8 mouse cellular contexts compared by ENCODE assay signal in genomic region chr8:70796403-70797080, GRCm38 (mm10). TPM values are rescaled to one million over a fixed set of nuclear protein-coding genes. Genes with fewer than 3 reads are reported as not detected.
A peak's percentile ranks its signal among the peaks of the same experiment; 100 is the strongest.
DNase-seq lines count a peak whose midpoint lies in the region; ATAC-seq and TF ChIP-seq lines count a peak whose summit lies in the region.

No protein-coding gene starts in this region.

- peak; percentile 57 for TF ChIP-seq POLR2A in brain, embryonic 14.5 days (IDR thresholded peaks at IDR 0.05; ENCODE audit: borderline replicate concordance, extremely low read depth, insufficient read depth, insufficient read length, poor library complexity, severe bottlenecking)

- 0 out of 2 replicates have a peak, but pooled peaks have one; percentile 0 for ATAC-seq in liver, embryonic 14.5 days (ENCODE audit: insufficient read depth)
- ATAC-seq in megakaryocyte-erythroid progenitor cell, adult 5-6 weeks (replicated peaks; ENCODE audit: low FRiP score, low TSS enrichment, poor library complexity, severe bottlenecking) = no peak
- no peak for ATAC-seq in granulocyte monocyte progenitor cell, adult 5-6 weeks (replicated peaks; ENCODE audit: poor library complexity, severe bottlenecking)

- peak overlapping the region; percentile 48 to 65 for H3K4me3 ChIP-seq in liver, embryonic 14.5 days (ENCODE audit: insufficient read depth in 1 of 2, low read depth in 2 of 2, low read length in 2 of 2)

- H3K4me2 ChIP-seq in liver, embryonic 14.5 days (ENCODE audit: low read depth) = peak overlapping the region; percentile 87

- H3K4me1 ChIP-seq in liver, embryonic 14.5 days (replicated peaks; ENCODE audit: control insufficient read depth in 2 of 2, insufficient read depth in 2 of 2, low read length in 1 of 2) = peaks cover 14 to 17% of the 10 kb centered on the region in 2 experiments

- peak; percentile 62 for DNase-seq in layer of hippocampus, adult 11-12 months (ENCODE audit: low spot score)
- DNase-seq in layer of hippocampus, postnatal 14 days (ENCODE audit: low spot score in 2 of 2) = no peak
- no peak for DNase-seq in brain, embryonic 14.5 days (ENCODE audit: low read depth)
- DNase-seq in gastrocnemius, postnatal 25 days = peak; percentile 91
- no peak for DNase-seq in liver, embryonic 14.5 days (ENCODE audit: low read depth in 3 of 3, low spot score in 3 of 3)
- no peak for DNase-seq in kidney, adult 18-20 months

- peaks cover 40% of the 10 kb centered on the region for H3K27me3 ChIP-seq in liver, embryonic 14.5 days (ENCODE audit: control insufficient read depth, insufficient read depth, low read length)

- H3K36me3 ChIP-seq in liver, embryonic 14.5 days (replicated peaks; ENCODE audit: control insufficient read depth, insufficient read depth, low read depth) = no peaks in the 10 kb centered on the region

- TF ChIP-seq CTCF in brain, embryonic 14.5 days (IDR thresholded peaks at IDR 0.05; ENCODE audit: borderline replicate concordance, extremely low read depth, insufficient read depth, insufficient read length) = no peak
- no peak for TF ChIP-seq CTCF in liver, embryonic 14.5 days (IDR thresholded peaks at IDR 0.05; ENCODE audit: low read depth)

- peak overlapping the region; percentile 56 for H3K9ac ChIP-seq in liver, embryonic 14.5 days (replicated peaks)

- H3K27ac ChIP-seq in liver, embryonic 14.5 days = no peak overlapping the region

- H3K9me3 ChIP-seq in liver, embryonic 14.5 days (ENCODE audit: control insufficient read depth, low read length) = no peaks in the 10 kb centered on the region

- TF ChIP-seq EP300 in liver, embryonic 14.5 days (IDR thresholded peaks at IDR 0.05; ENCODE audit: low read depth) = no peak

- 6% methylated on average over 54 of the region's 54 CpGs for WGBS in liver, embryonic 14.5 days (ENCODE audit: insufficient replicate concordance)

RNA-seq across cellular contexts. Expression of gene Mast3, which starts 8.3 kb away (rescaled TPM):
- 100 to 1,000 TPM; 295 to 297 TPM for total RNA-seq in layer of hippocampus, postnatal 14 days (2021)
- 45.2 and 48.3 TPM in 2 replicates for polyA plus RNA-seq in brain, embryonic 14.5 days (2012; rRNA removed)
- 1 to 10 TPM; 2.4 to 3.4 TPM for total RNA-seq in gastrocnemius, postnatal 25 days (2021)
- polyA plus RNA-seq in liver, embryonic 14.5 days (2012; rRNA removed) = 11.1 and 13.0 TPM in 2 replicates
- 5.4 and 6.3 TPM in 2 replicates for polyA plus RNA-seq in liver, embryonic 14.5 days (2014; fragmentation: Nextera tagmentation; extraction: Ambion mirVana)
- 44.0 and 54.3 TPM in 2 replicates for total RNA-seq in megakaryocyte-erythroid progenitor cell, adult 5-6 weeks (2014; fragmentation: Nextera tagmentation)
- total RNA-seq in megakaryocyte-erythroid progenitor cell, adult 5-6 weeks (2017) = 6.2 and 7.3 TPM in 2 replicates
- 74.8 and 78.5 TPM in 2 replicates for total RNA-seq in granulocyte monocyte progenitor cell, adult 5-6 weeks (2014; fragmentation: Nextera tagmentation)
- total RNA-seq in granulocyte monocyte progenitor cell, adult 5-6 weeks (2017) = 12.4 and 12.5 TPM in 2 replicates

RNA-seq across cellular contexts. Expression of gene Il12rb1, which starts 11.7 kb away (rescaled TPM):
- total RNA-seq in layer of hippocampus, postnatal 14 days (2021) = 1 to 10 TPM; 1.5 TPM
- polyA plus RNA-seq in brain, embryonic 14.5 days (2012; rRNA removed) = 0.11 and 0.14 TPM in 2 replicates
- not detected for total RNA-seq in gastrocnemius, postnatal 25 days (2021)
- polyA plus RNA-seq in liver, embryonic 14.5 days (2012; rRNA removed) = 0.11 and 0.13 TPM in 2 replicates
- polyA plus RNA-seq in liver, embryonic 14.5 days (2014; fragmentation: Nextera tagmentation; extraction: Ambion mirVana) = 0.18 and 0.39 TPM in 2 replicates
- 0.31 and 0.79 TPM in 2 replicates for total RNA-seq in megakaryocyte-erythroid progenitor cell, adult 5-6 weeks (2014; fragmentation: Nextera tagmentation)
- 1.6 and 2.0 TPM in 2 replicates for total RNA-seq in megakaryocyte-erythroid progenitor cell, adult 5-6 weeks (2017)
- 0.24 and 0.62 TPM in 2 replicates for total RNA-seq in granulocyte monocyte progenitor cell, adult 5-6 weeks (2014; fragmentation: Nextera tagmentation)
- total RNA-seq in granulocyte monocyte progenitor cell, adult 5-6 weeks (2017) = 0.52 and 1.4 TPM in 2 replicates

RNA-seq across cellular contexts. Expression of gene Pik3r2, which starts 20.0 kb away (rescaled TPM):
- 100 to 1,000 TPM; 164 to 178 TPM for total RNA-seq in layer of hippocampus, postnatal 14 days (2021)
- 150 and 161 TPM in 2 replicates for polyA plus RNA-seq in brain, embryonic 14.5 days (2012; rRNA removed)
- 10 to 100 TPM; 13.1 to 18.7 TPM for total RNA-seq in gastrocnemius, postnatal 25 days (2021)
- polyA plus RNA-seq in liver, embryonic 14.5 days (2012; rRNA removed) = 13.2 and 17.5 TPM in 2 replicates
- 8.2 and 12.0 TPM in 2 replicates for polyA plus RNA-seq in liver, embryonic 14.5 days (2014; fragmentation: Nextera tagmentation; extraction: Ambion mirVana)
- total RNA-seq in megakaryocyte-erythroid progenitor cell, adult 5-6 weeks (2014; fragmentation: Nextera tagmentation) = 30.7 and 51.4 TPM in 2 replicates
- total RNA-seq in megakaryocyte-erythroid progenitor cell, adult 5-6 weeks (2017) = 29.2 and 33.9 TPM in 2 replicates
- total RNA-seq in granulocyte monocyte progenitor cell, adult 5-6 weeks (2014; fragmentation: Nextera tagmentation) = 6.6 and 14.0 TPM in 2 replicates
- 12.1 and 16.6 TPM in 2 replicates for total RNA-seq in granulocyte monocyte progenitor cell, adult 5-6 weeks (2017)

RNA-seq across cellular contexts. Expression of gene Mpv17l2, which starts 35.8 kb away (rescaled TPM):
- total RNA-seq in layer of hippocampus, postnatal 14 days (2021) = 10 to 100 TPM; 47.6 to 52.2 TPM
- 29.1 and 45.0 TPM in 2 replicates for polyA plus RNA-seq in brain, embryonic 14.5 days (2012; rRNA removed)
- total RNA-seq in gastrocnemius, postnatal 25 days (2021) = 10 to 100 TPM; 19.6 to 25.6 TPM
- polyA plus RNA-seq in liver, embryonic 14.5 days (2012; rRNA removed) = 25.3 and 28.5 TPM in 2 replicates
- 39.8 and 41.5 TPM in 2 replicates for polyA plus RNA-seq in liver, embryonic 14.5 days (2014; fragmentation: Nextera tagmentation; extraction: Ambion mirVana)
- 58.3 and 111 TPM in 2 replicates for total RNA-seq in megakaryocyte-erythroid progenitor cell, adult 5-6 weeks (2014; fragmentation: Nextera tagmentation)
- total RNA-seq in megakaryocyte-erythroid progenitor cell, adult 5-6 weeks (2017) = 4.3 and 17.6 TPM in 2 replicates
- 28.6 and 41.1 TPM in 2 replicates for total RNA-seq in granulocyte monocyte progenitor cell, adult 5-6 weeks (2014; fragmentation: Nextera tagmentation)
- total RNA-seq in granulocyte monocyte progenitor cell, adult 5-6 weeks (2017) = 9.0 and 9.3 TPM in 2 replicates

RNA-seq across cellular contexts. Expression of gene Rab3a, which starts 42.1 kb away (rescaled TPM):
- 100 to 1,000 TPM; 793 to 809 TPM for total RNA-seq in layer of hippocampus, postnatal 14 days (2021)
- 468 and 475 TPM in 2 replicates for polyA plus RNA-seq in brain, embryonic 14.5 days (2012; rRNA removed)
- 10 to 100 TPM; 40.0 to 40.4 TPM for total RNA-seq in gastrocnemius, postnatal 25 days (2021)
- 2.7 and 3.2 TPM in 2 replicates for polyA plus RNA-seq in liver, embryonic 14.5 days (2012; rRNA removed)
- 1.6 and 2.4 TPM in 2 replicates for polyA plus RNA-seq in liver, embryonic 14.5 days (2014; fragmentation: Nextera tagmentation; extraction: Ambion mirVana)
- 1.8 and 7.0 TPM in 2 replicates for total RNA-seq in megakaryocyte-erythroid progenitor cell, adult 5-6 weeks (2014; fragmentation: Nextera tagmentation)
- 1.2 and 2.8 TPM in 2 replicates for total RNA-seq in megakaryocyte-erythroid progenitor cell, adult 5-6 weeks (2017)
- 5.5 and 10.8 TPM in 2 replicates for total RNA-seq in granulocyte monocyte progenitor cell, adult 5-6 weeks (2014; fragmentation: Nextera tagmentation)
- 0.34 and 1.6 TPM in 2 replicates for total RNA-seq in granulocyte monocyte progenitor cell, adult 5-6 weeks (2017)

Comparison
In these comparisons a context has a peak if more than half of its experiments do, and no peak if none do; other contexts are left out.
1. DNase-seq: peak in layer of hippocampus, adult 11-12 months (single experiment) and gastrocnemius, postnatal 25 days (single experiment); none in layer of hippocampus, postnatal 14 days (0 of 2), brain, embryonic 14.5 days (single experiment), liver, embryonic 14.5 days (0 of 3) and kidney, adult 18-20 months (single experiment).